Mouse (Mus musculus): ENCODE measurements around the gene Col1a1. TPM values are rescaled to one million over a fixed set of nuclear protein-coding genes. Genes with fewer than 3 reads are reported as not detected.
A peak's percentile ranks its signal among the peaks of the same experiment; 100 is the strongest.

Col1a1 gene
- total RNA-seq, 2 experiments from 2014 or later: 604 to 803 TPM

- DNase-seq: no peak
- intact Hi-C loops (cut with DNase I): no loop called here
These were observed 36.0 kb downstream of the Col1a1 start for GRCm38 (mm10) chr11:94971895-94972615.

GRCm38 (mm10) chr11:94972887-94973286 lies 36.9 kb downstream of the Col1a1 start:
- intact Hi-C loops (cut with DNase I): no loop called here
- no peak for DNase-seq

- intact Hi-C loops (cut with DNase I): no loop called here
- DNase-seq: peak in 1 of 2 experiments; percentile 39
These were observed 37.3 kb downstream of the Col1a1 start for GRCm38 (mm10) chr11:94973313-94973712.

- intact Hi-C loops (cut with DNase I): no loop called here
- DNase-seq: no peak
These were observed 38.9 kb downstream of the Col1a1 start for GRCm38 (mm10) chr11:94974951-94975350.

- intact Hi-C loops (cut with DNase I): no loop called here
- no peak for DNase-seq
These were observed 40.2 kb downstream of the Col1a1 start, which contains the start of gene Sgca for GRCm38 (mm10) chr11:94976199-94976598. Sgca (minus strand) TSS chr11:94976327.

- intact Hi-C loops (cut with DNase I): no loop called here
- no peak for DNase-seq
These were observed 42.3 kb downstream of the Col1a1 start for GRCm38 (mm10) chr11:94978178-94978915.

- intact Hi-C loops (cut with DNase I): loop anchor here (1.0 kb wide), 1 partner anchor 12 kb away; the partner anchor contains the start of gene Ppp1r9b
These were observed 42.9 kb downstream of the Col1a1 start for GRCm38 (mm10) chr11:94978947-94979346.

GRCm38 (mm10) chr11:94979462-94980179 lies 43.6 kb downstream of the Col1a1 start:
- DNase-seq: no peak
- intact Hi-C loops (cut with DNase I): loop anchor here (1.0 kb wide), 1 partner anchor 12 kb away; the partner anchor contains the start of gene Ppp1r9b

More at GRCm38 (mm10) chr11:94978947-94979346, 42.9 kb downstream of the Col1a1 start:
- peak; percentile 96 for DNase-seq

GRCm38 (mm10) chr11:94985140-94985539 lies 49.1 kb downstream of the Col1a1 start:
- DNase-seq: no peak
- intact Hi-C loops (cut with DNase I): no loop called here

GRCm38 (mm10) chr11:94985822-94986221 lies 49.8 kb downstream of the Col1a1 start:
- intact Hi-C loops (cut with DNase I): no loop called here
- no peak for DNase-seq

- DNase-seq: no peak
- intact Hi-C loops (cut with DNase I): no loop called here
These were observed 50.4 kb downstream of the Col1a1 start for GRCm38 (mm10) chr11:94986435-94986834.

- intact Hi-C loops (cut with DNase I): no loop called here
- no peak for DNase-seq
These were observed 51.3 kb downstream of the Col1a1 start for GRCm38 (mm10) chr11:94987341-94987740.

- no peak for DNase-seq
- intact Hi-C loops (cut with DNase I): no loop called here
These were observed 51.8 kb downstream of the Col1a1 start for GRCm38 (mm10) chr11:94987851-94988250.

- intact Hi-C loops (cut with DNase I): no loop called here
These were observed 52.9 kb downstream of the Col1a1 start for GRCm38 (mm10) chr11:94988780-94989561.

GRCm38 (mm10) chr11:94989562-94990017 lies 53.6 kb downstream of the Col1a1 start:
- intact Hi-C loops (cut with DNase I): no loop called here
- peak; percentile 73 to 74 for DNase-seq

More at GRCm38 (mm10) chr11:94988780-94989561, 52.9 kb downstream of the Col1a1 start:
- peak; percentile 72 to 79 for DNase-seq

- intact Hi-C loops (cut with DNase I): no loop called here
- no peak for DNase-seq
These were observed 54.2 kb downstream of the Col1a1 start for GRCm38 (mm10) chr11:94990102-94990748.

GRCm38 (mm10) chr11:94990749-94991577 lies 54.9 kb downstream of the Col1a1 start, which contains the start of gene Ppp1r9b:
Ppp1r9b (plus strand) TSS chr11:94991035.
- intact Hi-C loops (cut with DNase I): loop anchor here (1.0 kb wide), 1 partner anchor 12 kb away; no protein-coding TSS in a partner anchor
- peak; percentile 90 for DNase-seq
